Mouse (Mus musculus) skeletal muscle tissue, adult 2 months (tissue): ENCODE measurements at regions not wholly inside any gene's neighbourhood (a gene's known extent, or its start where the extent isn't known, plus 50 kb on each side); places are given as distances from the start of the nearest gene placed in this dataset.
"Not testable (repeated sequence)": the region's sequence is repeated elsewhere in the genome, so short reads cannot be mapped to it uniquely, and the experiment has no call there.

Experiments
- DNase-seq: peaks from one replicate; pipeline ENCODE4 v3.0.0-alpha.2; 2012; ENCODE audit warnings: low read depth, low spot score

GRCm38 (mm10) chr10:26577087-26577486 lies 176.1 kb upstream of the Arhgap18 start:
- no peak for DNase-seq

GRCm38 (mm10) chr10:26585106-26585505 lies 168.1 kb upstream of the Arhgap18 start:
- DNase-seq = no peak

- not testable (repeated sequence) for DNase-seq
These were observed 146.1 kb upstream of the Arhgap18 start for GRCm38 (mm10) chr10:26607081-26607480.

- DNase-seq = no peak
These were observed 142.0 kb upstream of the Arhgap18 start for GRCm38 (mm10) chr10:26611246-26611645.

- peak; percentile 19 for DNase-seq
These were observed 122.9 kb upstream of the Arhgap18 start for GRCm38 (mm10) chr10:26630196-26630760.

GRCm38 (mm10) chr10:26632266-26632665 lies 121.0 kb upstream of the Arhgap18 start:
- DNase-seq = no peak

- no peak for DNase-seq
These were observed 115.8 kb upstream of the Arhgap18 start for GRCm38 (mm10) chr10:26637459-26637858.

- DNase-seq = peak; percentile 9
These were observed 115.2 kb upstream of the Arhgap18 start for GRCm38 (mm10) chr10:26638056-26638455.

GRCm38 (mm10) chr10:26639118-26639517 lies 114.1 kb upstream of the Arhgap18 start:
- no peak for DNase-seq

GRCm38 (mm10) chr10:26653103-26653502 lies 100.1 kb upstream of the Arhgap18 start:
- DNase-seq = no peak

- no peak for DNase-seq
These were observed 89.0 kb upstream of the Arhgap18 start for GRCm38 (mm10) chr10:26664270-26664669.

GRCm38 (mm10) chr10:26679500-26680227 lies 73.6 kb upstream of the Arhgap18 start:
- DNase-seq = no peak

- no peak for DNase-seq
These were observed 58.5 kb upstream of the Arhgap18 start for GRCm38 (mm10) chr10:26694761-26695160.

- no peak for DNase-seq
These were observed 57.8 kb upstream of the Arhgap18 start for GRCm38 (mm10) chr10:26695212-26695933.
